Mouse (Mus musculus): ENCODE results near the gene Mthfd1. TPM values are rescaled to one million over a fixed set of nuclear protein-coding genes. Genes with fewer than 3 reads are reported as not detected.

The Mthfd1 gene
- total RNA-seq, 4 experiments from 2014 or later, result 42.3 to 50.6 (median 43.3) TPM

- no peak for DNase-seq
Observed at GRCm38 (mm10) chr12:76361405-76362302, 106.6 kb downstream of the Mthfd1 start.

GRCm38 (mm10) chr12:76362303-76362676 lies 107.2 kb downstream of the Mthfd1 start:
- no peak for DNase-seq

- DNase-seq, result no peak
Observed at GRCm38 (mm10) chr12:76366276-76366675, 111.2 kb downstream of the Mthfd1 start.

GRCm38 (mm10) chr12:76367096-76367995 lies 112.2 kb downstream of the Mthfd1 start:
- DNase-seq, result no peak

- DNase-seq, result no peak
Observed at GRCm38 (mm10) chr12:76368201-76368789, 113.2 kb downstream of the Mthfd1 start.

- no peak for DNase-seq
Observed at GRCm38 (mm10) chr12:76368790-76369205, 113.7 kb downstream of the Mthfd1 start.

Other genes starting within 250 kb of the Mthfd1 start
- gene Esr2, start 78.0 kb upstream of the Mthfd1 start, total RNA-seq (2022), result under 1 TPM in 3 of 4 experiments, not detected in 1; 0.11 to 0.75 (median 0.45) TPM
- gene Tex21, start 8.6 kb upstream of the Mthfd1 start, total RNA-seq (2022), result not detected
- gene Akap5, start 69.6 kb downstream of the Mthfd1 start, total RNA-seq (2022), result 1 to 10 TPM in 1 of 4 experiments, under 1 TPM in 3; 0.35 to 1.1 (median 0.63) TPM
- gene Zbtb25, start 114.3 kb downstream of the Mthfd1 start, total RNA-seq (2022), result 10 to 100 TPM in 3 of 4 experiments, 1 to 10 TPM in 1; 8.5 to 14.1 (median 10.7) TPM
- 1 to 10 TPM; 5.7 to 7.4 (median 6.7) TPM for gene Zbtb1, start 115.0 kb downstream of the Mthfd1 start, total RNA-seq (2022)
- gene Hspa2, start 148.9 kb downstream of the Mthfd1 start, total RNA-seq (2022), result 10 to 100 TPM; 19.1 to 25.6 (median 22.9) TPM
- under 1 TPM; 0.15 to 0.24 (median 0.23) TPM for gene Ppp1r36, start 162.2 kb downstream of the Mthfd1 start, total RNA-seq (2022)